Mouse (Mus musculus) thymus, adult 2 months (tissue): ENCODE measurements around the gene Gm15319. TPM values are rescaled to one million over a fixed set of nuclear protein-coding genes. Genes with fewer than 3 reads are reported as not detected.
"Not testable (repeated sequence)": the region's sequence is repeated elsewhere in the genome, so short reads cannot be mapped to it uniquely, and the experiment has no call there.

Source experiments
- DNase-seq: peaks from one replicate; pipeline ENCODE4 v3.0.0; 2021
- H3K27ac ChIP-seq: fragments of 200-500 bp; 2 replicates; pipeline ENCODE4 v1.5.1; 2012; ENCODE audit warnings: low read length, control low read depth; ENCODE audit not compliant: control insufficient read depth, insufficient read depth
- H3K27me3 ChIP-seq: fragments of 200-500 bp; 2 replicates; pipeline ENCODE4 v1.6.1; 2012; ENCODE audit warnings: mild to moderate bottlenecking, low read length, moderate library complexity, mixed read lengths; ENCODE audit not compliant: control insufficient read depth, insufficient read depth
- H3K36me3 ChIP-seq: fragments of 200-500 bp; 2 replicates; pipeline ENCODE4 v1.6.1; 2012; ENCODE audit warnings: mild to moderate bottlenecking, low read length, moderate library complexity; ENCODE audit not compliant: control insufficient read depth, insufficient read depth
- H3K4me1 ChIP-seq: fragments of 200-500 bp; replicated peaks from 2 replicates; pipeline ENCODE4 v1.6.1; 2012; ENCODE audit warnings: low read length; ENCODE audit not compliant: control insufficient read depth, insufficient read depth
- H3K4me3 ChIP-seq: fragments of 200-500 bp; 2 replicates; pipeline ENCODE4 v1.5.1; 2012; ENCODE audit warnings: mild to moderate bottlenecking, low read length, control low read depth, moderate library complexity; ENCODE audit not compliant: control insufficient read depth, insufficient read depth
- CTCF ChIP-seq: fragments of 200-500 bp; IDR thresholded peaks from 2 replicates; pipeline ENCODE4 v1.5.1; 2012; ENCODE audit warnings: mild to moderate bottlenecking, control low read depth, low read length, moderate library complexity, borderline replicate concordance; ENCODE audit not compliant: control insufficient read depth, poor library complexity, insufficient read depth; ENCODE audit errors: extremely low read depth
- POLR2A ChIP-seq: fragments of 200-500 bp; IDR thresholded peaks from 2 replicates; pipeline ENCODE4 v1.6.1; 2012; ENCODE audit warnings: mild to moderate bottlenecking, low read length, control low read depth, moderate library complexity; ENCODE audit not compliant: control insufficient read depth, poor library complexity, insufficient read depth; ENCODE audit errors: extremely low read depth
- WGBS: fragments of 180-500 bp; shearing (Covaris S2); methylation state at CpG from one replicate; pipeline ENCODE4 v1.1.7; 2018; 5-methylcytosine and 5-hydroxymethylcytosine counted together
- polyA plus RNA-seq: library from polyadenylated mRNA; depleted of rRNA; stranded (reverse); fragments of >200 nt; gene quantifications from 2 replicates; pipeline ENCODE4 v1.2.3, GENCODE M21; 2012

Gene Gm15319
- polyA plus RNA-seq, 1 experiment: not detected

DNA sequence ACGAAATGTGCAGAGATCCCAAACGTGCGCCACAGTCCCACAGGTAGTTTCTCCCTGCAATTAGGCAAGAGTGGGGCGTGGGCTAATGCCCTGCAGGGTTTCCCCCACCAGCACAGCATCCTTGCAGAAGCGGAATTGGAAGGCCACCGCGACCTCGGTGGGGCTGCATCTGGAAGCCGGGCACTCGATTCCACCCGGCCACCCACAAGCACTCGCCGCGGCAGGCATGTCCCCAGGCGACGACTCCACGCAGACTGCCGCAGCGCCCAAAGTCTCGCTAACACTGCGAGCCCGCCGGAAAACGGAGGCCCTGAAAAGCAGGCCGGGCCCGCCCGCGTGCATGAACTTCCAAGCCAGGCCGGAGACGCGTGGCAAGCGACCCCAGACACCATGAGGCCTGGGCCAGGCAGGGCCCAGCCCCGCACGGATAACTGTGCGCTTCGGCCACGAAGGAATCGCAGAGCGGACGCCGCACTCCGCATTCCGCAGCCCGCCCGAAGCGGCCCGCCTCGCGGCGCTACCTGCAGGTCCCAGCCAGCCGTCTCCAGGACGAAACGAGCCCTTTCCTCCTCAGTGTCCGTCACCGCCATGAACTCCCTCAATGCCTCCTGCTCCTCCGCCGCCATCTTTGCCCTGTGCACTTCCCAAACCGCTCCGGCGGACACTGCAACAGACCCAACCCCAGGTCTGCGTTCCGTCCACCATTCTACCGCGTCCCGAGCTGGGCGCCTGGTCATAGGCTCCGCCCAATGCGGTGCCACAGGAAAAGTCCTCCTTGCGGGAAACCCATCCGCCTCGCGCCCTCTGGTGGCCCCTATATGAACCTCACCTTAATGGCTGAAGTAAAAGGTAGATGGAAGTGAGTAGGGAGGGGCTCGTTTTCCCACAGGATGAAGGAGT lies 66.0 kb downstream of the Gm15319 start:
- not testable (repeated sequence) for H3K27me3 ChIP-seq, H3K27ac ChIP-seq, H3K36me3 ChIP-seq, H3K4me1 ChIP-seq
- TF ChIP-seq CTCF: peak; percentile 83
- TF ChIP-seq POLR2A: 0 out of 2 replicates have a peak, but pooled peaks have one; percentile 34
- peak; percentile 66 for DNase-seq
- peak overlapping the region; percentile 67 for H3K4me3 ChIP-seq
- 6% methylated on average over 72 of the region's 73 CpGs for WGBS

DNA sequence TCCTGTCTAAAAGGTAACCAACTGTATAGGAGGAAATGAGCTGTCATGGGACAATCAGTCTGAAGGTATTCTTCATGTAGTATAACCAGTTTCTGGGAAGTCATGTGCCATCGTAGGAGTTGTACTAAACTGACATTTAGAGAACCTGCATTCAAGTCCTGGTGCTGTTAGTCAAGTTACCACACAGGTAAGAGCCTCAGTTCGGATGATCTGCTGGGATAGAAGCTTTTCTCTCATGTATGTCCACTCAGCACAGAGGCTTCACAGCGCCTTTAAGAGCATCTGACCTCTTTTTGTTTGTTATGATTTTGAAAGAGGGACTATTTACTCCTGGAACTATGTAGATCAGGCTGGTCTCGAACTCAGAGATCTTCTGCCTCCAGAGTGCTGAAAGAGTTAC lies 67.1 kb downstream of the Gm15319 start:
- not testable (repeated sequence) for H3K27ac ChIP-seq, H3K4me3 ChIP-seq, H3K36me3 ChIP-seq, DNase-seq, H3K4me1 ChIP-seq, H3K27me3 ChIP-seq
- 87% methylated on average over 3 of the region's 4 CpGs for WGBS

DNA sequence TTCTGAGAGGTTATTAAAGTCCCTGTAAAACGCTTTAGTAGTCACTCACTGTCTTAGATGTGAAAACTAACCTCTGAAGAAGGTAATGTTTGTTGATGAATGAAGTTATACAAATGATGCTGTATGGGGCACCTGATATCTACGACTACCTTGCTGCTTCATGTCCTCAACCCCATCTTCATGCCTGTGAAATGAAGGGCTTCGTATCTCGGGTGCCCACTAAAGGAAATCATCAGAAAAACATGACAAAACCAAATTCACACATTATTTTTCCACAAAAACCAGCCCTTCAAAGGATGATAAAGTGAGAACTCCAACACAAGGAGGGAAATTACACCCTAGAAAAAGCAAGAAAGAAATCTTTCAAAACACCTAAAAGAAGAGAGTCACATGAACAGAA lies 68.2 kb downstream of the Gm15319 start:
- H3K4me1 ChIP-seq, H3K36me3 ChIP-seq, H3K27me3 ChIP-seq, H3K27ac ChIP-seq, H3K4me3 ChIP-seq: not testable (repeated sequence)
- peak; percentile 17 for DNase-seq
- WGBS: 91% methylated on average over 4 of the region's 4 CpGs

DNA sequence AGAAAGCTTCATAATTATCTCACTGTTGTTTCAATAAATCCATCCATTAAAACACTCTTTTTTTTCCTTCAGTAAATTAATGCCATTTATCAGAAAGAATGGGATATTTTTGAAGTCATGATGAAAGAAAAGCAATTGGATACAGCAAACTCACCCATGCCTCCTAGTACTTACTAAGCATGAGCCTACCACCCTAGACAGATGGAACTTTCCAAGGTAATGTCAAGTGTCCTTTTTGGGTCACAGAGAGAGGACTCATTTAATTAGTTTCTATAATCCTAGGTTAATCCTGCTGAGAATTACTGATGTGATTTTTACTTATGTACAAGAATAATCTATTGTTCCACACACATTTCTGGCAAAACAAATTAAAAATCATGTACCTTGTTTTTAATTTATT lies 69.0 kb downstream of the Gm15319 start:
- not testable (repeated sequence) for H3K27ac ChIP-seq, H3K4me3 ChIP-seq, H3K36me3 ChIP-seq, H3K27me3 ChIP-seq, H3K4me1 ChIP-seq
- peak; percentile 4 for DNase-seq

DNA sequence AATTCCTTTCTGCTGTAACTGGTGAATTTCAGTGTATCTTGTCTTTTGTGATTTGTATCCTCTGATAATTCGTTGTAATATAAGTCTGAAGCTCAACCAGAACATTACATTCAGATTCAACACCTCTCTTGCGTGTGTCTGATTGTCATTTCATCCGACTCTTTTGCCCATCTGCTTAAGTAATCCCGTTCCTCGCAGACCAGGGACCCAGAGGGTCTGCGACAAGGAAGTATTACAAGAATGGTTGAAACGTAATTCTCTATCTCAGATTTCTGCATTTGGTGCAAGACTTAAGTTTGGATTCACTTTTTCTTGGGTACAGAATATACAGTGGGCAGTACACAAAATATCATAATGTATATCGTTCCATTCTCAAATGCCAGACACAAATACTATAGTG lies 73.0 kb downstream of the Gm15319 start:
- 86% methylated on average over 5 of the region's 8 CpGs for WGBS
- H3K4me3 ChIP-seq, H3K4me1 ChIP-seq, DNase-seq, H3K27ac ChIP-seq, H3K36me3 ChIP-seq, H3K27me3 ChIP-seq: not testable (repeated sequence)

DNA sequence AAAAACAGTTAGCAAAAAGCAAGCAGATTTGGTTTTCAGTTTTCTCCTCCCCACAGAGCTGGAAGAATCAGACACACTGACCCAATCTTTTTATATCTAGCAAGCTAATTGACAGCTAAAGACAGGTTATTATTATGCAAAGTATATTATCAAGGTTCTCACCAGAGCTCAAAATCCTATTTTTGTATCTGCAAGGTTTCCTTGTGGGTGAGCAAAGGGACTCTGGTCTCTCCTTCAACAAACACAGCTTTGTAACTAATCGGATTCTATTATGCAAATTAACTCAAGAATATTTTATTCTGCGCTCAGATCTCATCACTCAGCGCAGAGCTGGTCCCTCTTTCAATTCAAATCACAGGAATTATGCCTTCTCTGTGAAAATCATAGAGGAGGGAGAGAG lies 74.1 kb downstream of the Gm15319 start:
- 95% methylated on average over 2 of the region's 3 CpGs for WGBS
- H3K27me3 ChIP-seq, H3K27ac ChIP-seq, H3K4me3 ChIP-seq, H3K4me1 ChIP-seq, DNase-seq, H3K36me3 ChIP-seq: not testable (repeated sequence)

DNA sequence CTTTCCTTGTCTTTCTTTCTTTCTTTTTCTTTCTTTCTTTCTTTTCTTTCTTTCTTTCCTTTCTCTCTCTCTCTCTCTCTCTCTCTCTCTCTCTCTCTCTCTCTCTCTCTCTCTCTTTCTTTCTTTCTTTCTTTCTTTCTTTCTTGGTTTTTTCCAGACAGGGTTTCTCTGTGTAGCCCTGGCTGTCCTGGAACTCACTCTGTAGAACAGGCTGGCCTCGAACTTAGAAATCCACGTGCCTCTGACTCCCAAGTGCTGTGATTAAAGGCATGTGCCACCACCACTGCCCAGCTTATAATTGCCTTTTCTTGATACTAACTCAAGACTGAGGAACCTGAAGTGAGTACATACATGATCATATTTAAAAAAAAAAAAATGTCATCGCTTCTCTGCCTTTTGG lies 75.3 kb downstream of the Gm15319 start:
- H3K27ac ChIP-seq, H3K27me3 ChIP-seq, H3K4me3 ChIP-seq, DNase-seq, H3K36me3 ChIP-seq, H3K4me1 ChIP-seq: not testable (repeated sequence)
- WGBS: 95% methylated on average over 3 of the region's 3 CpGs
